Mouse (Mus musculus): ENCODE results near the gene Gm8909. TPM values are rescaled to one million over a fixed set of nuclear protein-coding genes. Genes with fewer than 3 reads are reported as not detected.
A peak's percentile ranks its signal among the peaks of the same experiment; 100 is the strongest.

Gene Gm8909
- not detected for polyA plus RNA-seq (2012; fragmentation: generic; extraction: Trizol)

DNA sequence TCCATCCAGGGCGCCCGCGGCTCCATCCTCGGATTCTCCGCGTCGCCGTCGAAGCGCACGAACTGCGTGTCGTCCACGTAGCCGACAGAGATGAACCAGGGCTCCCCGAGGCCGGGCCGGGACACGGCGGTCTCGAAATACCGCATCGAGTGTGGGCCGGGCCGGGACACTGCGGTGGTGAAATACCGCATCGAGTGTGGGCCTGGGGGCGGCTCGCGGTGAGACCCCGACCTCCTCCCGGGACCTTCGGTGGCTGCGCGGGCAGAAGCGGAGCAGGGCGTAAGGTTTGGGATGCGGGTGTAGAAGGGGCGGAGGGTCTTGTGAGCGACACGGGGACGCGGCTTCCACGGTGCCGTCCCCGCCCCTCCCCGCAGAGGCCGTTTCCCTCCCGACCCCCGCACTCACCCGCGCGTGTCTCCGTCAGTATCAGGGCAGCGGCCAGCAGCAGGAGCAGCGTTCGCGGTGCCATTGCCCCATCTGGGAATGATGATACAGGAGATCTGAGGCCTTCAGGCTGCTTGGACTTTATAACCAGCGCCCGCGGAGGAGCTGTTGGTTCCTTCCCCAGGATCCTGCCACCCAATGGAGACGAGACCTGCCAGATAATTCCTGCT lies at the start of gene Gm8909:
Gene Gm8909 (minus strand): TSS at position 499 of the 614 bp plus-strand sequence.
- Histone ChIP-seq H3K36me3 (ENCODE audit: control insufficient read depth, insufficient read depth) (no peaks in the 10 kb centered on the region), H3K79me2 (ENCODE audit: control insufficient read depth, insufficient read depth) (no peaks in the 10 kb centered on the region), H3K27me3 (ENCODE audit: control insufficient read depth, insufficient read depth, insufficient read length) (peaks cover 21% of the 10 kb centered on the region), H3ac (ENCODE audit: control insufficient read depth, insufficient read length) (no peak within 1 kb of the TSS), H3K4me2 (ENCODE audit: low read depth) (peak within 1 kb of the TSS; percentile 58), H3K4me3 (no peak within 1 kb of the TSS)
- TF ChIP-seq USF1 (IDR thresholded peaks at IDR 0.05; ENCODE audit: low read depth) (no peak), MYOG (IDR thresholded peaks at IDR 0.05; ENCODE audit: control insufficient read depth in 1 of 3, insufficient read depth in 1 of 3, insufficient read length in 2 of 3, low read depth in 2 of 3) (no peak), E2F4 (IDR thresholded peaks at IDR 0.05; ENCODE audit: insufficient read depth) (no peak), CEBPB (IDR thresholded peaks at IDR 0.05; ENCODE audit: insufficient read depth, poor library complexity, severe bottlenecking) (no peak), SRF (IDR thresholded peaks at IDR 0.05; ENCODE audit: control insufficient read depth, insufficient read length, low read depth) (no peak), REST (IDR thresholded peaks at IDR 0.05; ENCODE audit: insufficient read depth, insufficient read length) (no peak), MAX (IDR thresholded peaks at IDR 0.05; ENCODE audit: low read depth) (no peak), POLR2AphosphoS2 (IDR thresholded peaks at IDR 0.05; ENCODE audit: insufficient read length, low read depth) (no peak), POLR2A (IDR thresholded peaks at IDR 0.05; ENCODE audit: insufficient read length, low read depth) (no peak), TCF3 (IDR thresholded peaks at IDR 0.05; ENCODE audit: insufficient read length, low read depth) (no peak), MYOD1 (IDR thresholded peaks at IDR 0.05; ENCODE audit: control insufficient read depth in 1 of 3, insufficient read length in 2 of 3, low read depth in 2 of 3) (no peak)

DNA sequence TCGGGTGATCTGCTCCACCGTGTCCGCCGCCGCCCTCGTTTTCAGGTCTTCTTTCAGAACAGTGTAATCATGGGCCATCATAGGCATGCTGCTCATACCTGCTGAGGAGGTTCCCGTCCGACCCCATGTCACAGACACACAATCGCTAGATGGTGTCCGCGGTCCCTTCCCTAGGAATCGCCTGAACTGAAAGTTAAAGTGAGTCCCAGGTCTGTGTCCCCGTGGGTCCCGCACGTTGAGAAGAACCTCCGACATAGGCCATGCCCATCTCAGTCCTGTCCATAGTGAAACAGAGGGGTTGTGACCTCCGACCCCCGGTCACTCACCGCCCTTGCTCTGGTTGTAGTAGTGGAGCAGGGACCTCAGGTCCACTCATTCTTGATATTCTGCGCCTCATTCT lies 47.2 kb upstream of the Gm8909 start:
- TF ChIP-seq POLR2A (IDR thresholded peaks at IDR 0.05; ENCODE audit: insufficient read length, low read depth) (no peak), SRF (IDR thresholded peaks at IDR 0.05; ENCODE audit: control insufficient read depth, insufficient read length, low read depth) (no peak), REST (IDR thresholded peaks at IDR 0.05; ENCODE audit: insufficient read depth, insufficient read length) (no peak), TCF3 (IDR thresholded peaks at IDR 0.05; ENCODE audit: insufficient read length, low read depth) (no peak), USF1 (IDR thresholded peaks at IDR 0.05; ENCODE audit: low read depth) (no peak), E2F4 (IDR thresholded peaks at IDR 0.05; ENCODE audit: insufficient read depth) (no peak), CEBPB (IDR thresholded peaks at IDR 0.05; ENCODE audit: insufficient read depth, poor library complexity, severe bottlenecking) (no peak), POLR2AphosphoS2 (IDR thresholded peaks at IDR 0.05; ENCODE audit: insufficient read length, low read depth) (no peak)
- no peak overlapping the region for H3K4me2 ChIP-seq (ENCODE audit: low read depth)
- no peak overlapping the region for H3K4me3 ChIP-seq

DNA sequence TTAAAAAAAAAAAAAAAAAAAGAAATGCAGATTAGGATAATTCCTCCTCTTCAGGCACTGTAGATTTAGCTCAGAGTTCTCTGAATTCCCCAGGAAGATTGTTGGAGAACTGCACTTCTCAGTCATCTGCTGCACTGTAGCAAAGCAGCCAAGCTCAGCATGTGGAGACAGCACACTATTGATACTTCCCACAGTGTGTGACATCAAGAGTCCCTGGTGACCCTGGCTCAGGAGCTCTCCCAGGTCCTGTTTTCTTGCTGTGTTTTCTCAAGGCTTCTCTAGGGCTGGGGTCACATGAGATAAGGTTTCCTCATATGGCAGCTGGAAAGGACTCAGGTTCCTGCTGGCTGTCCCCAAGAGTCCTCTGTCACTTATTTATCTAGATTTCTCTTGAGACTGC lies 38.5 kb upstream of the Gm8909 start:
- Histone ChIP-seq H3K79me2 (ENCODE audit: control insufficient read depth, insufficient read depth) (no peaks in the 10 kb centered on the region), H3K4me3 (no peak overlapping the region), H3K27me3 (ENCODE audit: control insufficient read depth, insufficient read depth, insufficient read length) (peaks cover 15% of the 10 kb centered on the region), H3ac (ENCODE audit: control insufficient read depth, insufficient read length) (no peak overlapping the region), H3K4me2 (ENCODE audit: low read depth) (no peak overlapping the region), H3K36me3 (ENCODE audit: control insufficient read depth, insufficient read depth) (no peaks in the 10 kb centered on the region)
- TF ChIP-seq TCF12 (IDR thresholded peaks at IDR 0.05; ENCODE audit: insufficient read depth, poor library complexity, severe bottlenecking) (no peak), SRF (IDR thresholded peaks at IDR 0.05; ENCODE audit: control insufficient read depth, insufficient read length, low read depth) (no peak), E2F4 (IDR thresholded peaks at IDR 0.05; ENCODE audit: insufficient read depth) (no peak), TCF3 (IDR thresholded peaks at IDR 0.05; ENCODE audit: insufficient read length, low read depth) (no peak), USF1 (IDR thresholded peaks at IDR 0.05; ENCODE audit: low read depth) (no peak)

More for the DNA sequence above, 47.2 kb upstream of the Gm8909 start:
- Histone ChIP-seq H3K27me3 (ENCODE audit: control insufficient read depth, insufficient read depth, insufficient read length) (peaks cover 35% of the 10 kb centered on the region), H3K36me3 (ENCODE audit: control insufficient read depth, insufficient read depth) (no peaks in the 10 kb centered on the region), H3K79me2 (ENCODE audit: control insufficient read depth, insufficient read depth) (no peaks in the 10 kb centered on the region), H3ac (ENCODE audit: control insufficient read depth, insufficient read length) (no peak overlapping the region)

DNA sequence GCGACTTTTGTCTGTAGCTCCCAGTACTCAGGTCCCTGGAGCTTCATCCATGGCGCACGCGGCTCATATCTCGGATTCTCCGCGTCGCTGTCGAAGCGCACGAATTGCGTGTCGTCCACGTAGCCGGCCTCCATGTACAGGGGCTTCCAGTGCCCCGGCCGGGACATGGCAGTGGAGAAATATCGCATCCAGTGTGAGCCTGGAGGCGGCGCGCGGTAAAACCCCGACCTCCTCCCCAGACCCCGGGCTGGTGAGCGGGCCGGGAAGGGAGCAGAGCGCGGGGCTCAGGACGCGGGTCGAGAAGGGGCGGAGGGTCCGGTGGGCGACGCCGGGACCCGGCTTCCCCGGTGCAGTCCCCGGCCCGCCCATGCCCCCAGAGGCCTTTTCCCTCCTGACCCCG lies 37.5 kb upstream of the Gm8909 start:
- Histone ChIP-seq H3K4me3 (no peak overlapping the region), H3K36me3 (ENCODE audit: control insufficient read depth, insufficient read depth) (no peaks in the 10 kb centered on the region), H3ac (ENCODE audit: control insufficient read depth, insufficient read length) (no peak overlapping the region), H3K27me3 (ENCODE audit: control insufficient read depth, insufficient read depth, insufficient read length) (peaks cover 11% of the 10 kb centered on the region), H3K4me2 (ENCODE audit: low read depth) (peak overlapping the region; percentile 62), H3K79me2 (ENCODE audit: control insufficient read depth, insufficient read depth) (no peaks in the 10 kb centered on the region)
- TF ChIP-seq MYOG (IDR thresholded peaks at IDR 0.05; ENCODE audit: control insufficient read depth in 1 of 3, insufficient read depth in 1 of 3, insufficient read length in 2 of 3, low read depth in 2 of 3) (no peak), POLR2A (IDR thresholded peaks at IDR 0.05; ENCODE audit: insufficient read length, low read depth) (no peak), CEBPB (IDR thresholded peaks at IDR 0.05; ENCODE audit: insufficient read depth, poor library complexity, severe bottlenecking) (no peak), REST (IDR thresholded peaks at IDR 0.05; ENCODE audit: insufficient read depth, insufficient read length) (no peak), SRF (IDR thresholded peaks at IDR 0.05; ENCODE audit: control insufficient read depth, insufficient read length, low read depth) (no peak)

DNA sequence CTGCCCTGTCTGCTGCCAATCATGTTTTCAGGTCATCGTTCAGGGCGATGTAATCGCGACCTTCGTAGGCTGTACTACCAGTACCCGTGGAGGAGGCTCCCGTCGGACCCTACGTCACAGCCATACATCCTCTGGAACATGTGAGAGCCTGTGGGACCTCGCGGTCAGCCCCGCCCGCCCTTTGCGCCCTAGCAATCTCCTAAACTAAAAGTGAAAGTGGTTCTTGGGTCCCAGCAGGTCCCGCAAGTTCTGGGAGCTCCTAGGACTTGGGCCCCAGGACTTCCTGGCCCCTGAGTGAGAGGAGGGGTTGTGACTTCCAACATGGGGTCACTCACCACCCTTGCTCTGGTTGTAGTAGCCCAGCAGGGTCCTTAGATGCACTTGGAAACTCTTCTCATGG lies 37.1 kb upstream of the Gm8909 start:
- no peaks in the 10 kb centered on the region for H3K79me2 ChIP-seq (ENCODE audit: control insufficient read depth, insufficient read depth)
- no peak overlapping the region for H3ac ChIP-seq (ENCODE audit: control insufficient read depth, insufficient read length)
- H3K27me3 ChIP-seq (ENCODE audit: control insufficient read depth, insufficient read depth, insufficient read length), result peaks cover 11% of the 10 kb centered on the region
- TF ChIP-seq MYOD1 (IDR thresholded peaks at IDR 0.05; ENCODE audit: control insufficient read depth in 1 of 3, insufficient read length in 2 of 3, low read depth in 2 of 3) (no peak), TCF12 (IDR thresholded peaks at IDR 0.05; ENCODE audit: insufficient read depth, poor library complexity, severe bottlenecking) (no peak), USF1 (IDR thresholded peaks at IDR 0.05; ENCODE audit: low read depth) (no peak), CEBPB (IDR thresholded peaks at IDR 0.05; ENCODE audit: insufficient read depth, poor library complexity, severe bottlenecking) (no peak), MAX (IDR thresholded peaks at IDR 0.05; ENCODE audit: low read depth) (no peak), MYOG (IDR thresholded peaks at IDR 0.05; ENCODE audit: control insufficient read depth in 1 of 3, insufficient read depth in 1 of 3, insufficient read length in 2 of 3, low read depth in 2 of 3) (no peak), REST (IDR thresholded peaks at IDR 0.05; ENCODE audit: insufficient read depth, insufficient read length) (no peak), POLR2A (IDR thresholded peaks at IDR 0.05; ENCODE audit: insufficient read length, low read depth) (no peak), TCF3 (IDR thresholded peaks at IDR 0.05; ENCODE audit: insufficient read length, low read depth) (no peak), E2F4 (IDR thresholded peaks at IDR 0.05; ENCODE audit: insufficient read depth) (no peak), POLR2AphosphoS2 (IDR thresholded peaks at IDR 0.05; ENCODE audit: insufficient read length, low read depth) (no peak), SRF (IDR thresholded peaks at IDR 0.05; ENCODE audit: control insufficient read depth, insufficient read length, low read depth) (no peak)
- no peaks in the 10 kb centered on the region for H3K36me3 ChIP-seq (ENCODE audit: control insufficient read depth, insufficient read depth)
- H3K4me3 ChIP-seq, result no peak overlapping the region
- H3K4me2 ChIP-seq (ENCODE audit: low read depth), result peak overlapping the region; percentile 62
